Mouse (Mus musculus) lung, postnatal 36 days (tissue): Measurements from ENCODE around the gene Pde4d.

Experiments used
- DNase-seq: peaks from one replicate; pipeline ENCODE4 v3.0.0; 2022; ENCODE audit warnings: mixed read lengths

Pde4d gene

DNA sequence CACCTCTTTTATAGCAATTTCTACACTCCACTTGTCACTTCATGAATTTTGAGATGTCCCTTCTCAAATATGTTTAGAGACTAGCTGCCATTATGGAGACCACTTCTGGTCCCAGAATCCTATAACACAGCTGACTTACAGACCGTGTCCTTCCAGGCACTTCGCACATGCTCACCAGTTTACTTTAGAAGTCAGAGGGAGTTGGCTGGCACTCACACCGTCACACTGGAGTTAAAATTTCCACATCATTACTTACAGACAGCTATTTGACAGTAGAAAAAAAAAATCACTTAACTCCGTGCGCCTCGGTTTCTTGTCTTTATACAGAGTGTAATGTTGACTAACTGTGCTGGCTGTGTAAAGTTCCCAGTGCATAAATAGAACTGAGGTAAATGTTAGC, 1189.5 kb downstream of the Pde4d start:
- no peak for DNase-seq

DNA sequence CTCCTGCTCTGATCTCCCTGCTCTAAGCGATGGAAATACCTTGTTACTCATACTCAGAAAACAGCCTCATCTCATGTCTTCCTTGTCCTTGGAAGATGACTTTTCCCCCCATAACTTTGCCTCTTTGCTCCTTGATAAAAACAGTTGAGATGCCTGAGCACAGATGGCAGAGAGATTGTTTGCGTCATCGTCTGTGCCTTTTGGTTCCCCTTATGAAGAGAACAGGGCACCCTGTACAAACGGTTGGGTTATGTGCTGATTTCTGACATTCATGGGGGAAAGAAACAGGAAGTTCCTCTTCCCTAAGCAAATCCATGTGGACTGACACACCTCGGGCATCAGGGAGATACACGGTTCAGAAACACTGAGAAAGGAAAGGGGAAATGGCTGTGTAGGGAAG, 1191.8 kb downstream of the Pde4d start:
- no peak for DNase-seq

DNA sequence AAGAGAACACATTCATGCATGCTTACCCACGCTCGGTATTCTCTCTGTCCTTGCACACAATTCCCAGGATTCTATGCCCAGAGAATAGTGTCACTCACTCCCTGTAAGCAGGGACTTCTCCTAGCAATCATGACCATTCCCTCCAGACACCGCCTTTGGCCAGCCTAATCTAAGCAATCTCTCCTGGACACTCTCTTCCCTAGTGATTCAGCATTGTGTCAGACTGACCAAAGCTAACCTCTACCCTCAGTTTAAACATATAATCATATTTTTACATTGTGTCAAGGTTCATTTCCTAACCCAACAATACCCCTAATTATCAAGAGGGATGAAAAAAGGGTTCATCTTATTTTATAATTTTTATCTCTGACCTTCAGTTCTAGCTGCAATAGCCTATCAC, 1193.7 kb downstream of the Pde4d start:
- no peak for DNase-seq

DNA sequence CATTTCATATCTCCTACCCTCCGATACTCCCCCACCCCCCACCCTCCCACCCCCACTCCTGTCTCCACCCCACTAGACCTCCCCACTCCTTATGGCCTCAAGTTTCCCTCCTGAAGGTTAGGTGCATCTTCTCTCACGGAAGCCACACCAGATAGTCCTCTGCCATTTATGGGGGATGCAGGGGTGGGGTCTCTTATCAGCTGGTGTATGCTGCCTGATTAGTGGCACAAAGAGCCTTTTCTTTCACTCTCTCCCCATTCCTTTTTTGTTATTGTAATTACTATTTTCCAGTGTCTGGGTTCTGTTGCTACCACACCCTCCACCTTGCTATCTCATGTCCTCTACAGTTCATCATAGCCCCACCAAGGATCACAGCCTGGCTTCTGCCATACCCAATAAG, 1194.3 kb downstream of the Pde4d start:
- DNase-seq: no peak

DNA sequence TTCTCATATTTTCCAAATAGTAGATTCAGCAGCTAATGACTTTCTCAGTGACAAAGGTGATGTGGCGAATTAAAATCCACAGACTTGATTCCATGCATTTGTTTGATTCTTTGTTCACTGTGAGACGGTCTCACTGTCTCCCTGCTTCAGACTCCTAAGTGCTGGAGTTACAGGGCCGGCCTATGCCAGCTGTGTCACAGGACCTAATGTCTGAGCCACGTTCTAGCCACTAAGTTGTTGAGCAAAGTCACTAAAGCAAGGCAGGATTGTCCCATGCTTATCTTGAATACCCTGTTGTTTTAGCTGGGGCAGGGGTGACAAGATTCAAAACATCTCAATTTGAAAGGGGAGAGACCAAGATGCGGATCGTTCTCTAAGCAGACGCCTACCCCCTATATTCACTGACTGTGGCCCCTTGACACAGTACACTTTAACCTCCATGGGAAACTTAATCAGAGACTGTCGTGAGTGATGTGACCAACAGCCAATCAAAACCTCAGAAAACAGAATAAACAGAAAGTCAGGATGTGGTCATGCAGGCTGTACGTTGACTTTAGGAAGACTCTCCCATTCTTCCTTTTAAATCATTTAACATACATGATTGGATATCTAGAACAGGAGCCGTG, 1195.6 kb downstream of the Pde4d start:
- no peak for DNase-seq

DNA sequence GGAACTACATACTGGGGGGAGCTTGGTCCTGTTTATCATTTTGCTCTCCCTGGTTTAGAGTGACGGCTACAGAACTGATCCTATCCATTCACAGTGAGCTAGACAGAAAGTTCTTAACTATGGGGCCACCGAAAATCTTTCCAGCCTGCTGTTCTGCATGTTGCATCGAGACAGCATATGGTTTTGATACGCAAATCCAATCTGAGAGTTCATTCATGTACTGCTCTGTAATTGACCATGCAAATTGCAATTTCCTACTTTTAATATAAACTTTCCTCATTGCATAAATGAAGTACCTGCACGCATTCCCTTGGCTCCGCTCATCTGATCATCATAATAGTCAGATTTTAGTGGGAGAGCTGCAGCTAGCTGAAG, 1196.1 kb downstream of the Pde4d start:
- no peak for DNase-seq

DNA sequence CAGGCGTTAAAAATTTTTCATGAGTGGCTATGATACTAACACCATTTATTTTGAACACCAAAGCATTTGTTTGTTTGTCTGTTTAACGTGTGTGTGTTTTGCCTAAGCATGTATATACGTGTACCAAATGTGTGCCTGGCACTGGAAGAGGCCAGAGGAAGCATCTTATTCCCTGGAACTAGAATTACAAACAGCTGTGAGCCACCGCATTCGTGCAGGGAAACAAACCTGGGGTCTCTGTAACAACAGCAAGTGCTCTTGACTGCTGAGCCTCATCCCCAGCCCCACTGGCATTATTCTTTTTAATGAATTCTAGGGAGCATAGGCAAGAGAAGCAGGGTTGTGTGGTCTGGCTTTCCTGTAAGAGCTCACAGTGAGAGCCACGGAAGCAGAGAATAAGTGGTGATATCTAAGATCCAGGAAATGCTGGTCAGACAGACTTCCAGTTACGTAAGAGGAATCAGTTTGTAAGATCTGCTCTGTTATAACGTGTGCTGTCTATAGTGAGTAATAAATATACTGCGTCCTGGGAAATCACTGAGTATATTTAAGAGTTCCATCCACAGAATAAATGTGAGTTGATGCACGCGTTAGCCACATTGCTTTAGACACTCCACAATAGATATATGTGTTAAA, 1197.0 kb downstream of the Pde4d start:
- DNase-seq: no peak

DNA sequence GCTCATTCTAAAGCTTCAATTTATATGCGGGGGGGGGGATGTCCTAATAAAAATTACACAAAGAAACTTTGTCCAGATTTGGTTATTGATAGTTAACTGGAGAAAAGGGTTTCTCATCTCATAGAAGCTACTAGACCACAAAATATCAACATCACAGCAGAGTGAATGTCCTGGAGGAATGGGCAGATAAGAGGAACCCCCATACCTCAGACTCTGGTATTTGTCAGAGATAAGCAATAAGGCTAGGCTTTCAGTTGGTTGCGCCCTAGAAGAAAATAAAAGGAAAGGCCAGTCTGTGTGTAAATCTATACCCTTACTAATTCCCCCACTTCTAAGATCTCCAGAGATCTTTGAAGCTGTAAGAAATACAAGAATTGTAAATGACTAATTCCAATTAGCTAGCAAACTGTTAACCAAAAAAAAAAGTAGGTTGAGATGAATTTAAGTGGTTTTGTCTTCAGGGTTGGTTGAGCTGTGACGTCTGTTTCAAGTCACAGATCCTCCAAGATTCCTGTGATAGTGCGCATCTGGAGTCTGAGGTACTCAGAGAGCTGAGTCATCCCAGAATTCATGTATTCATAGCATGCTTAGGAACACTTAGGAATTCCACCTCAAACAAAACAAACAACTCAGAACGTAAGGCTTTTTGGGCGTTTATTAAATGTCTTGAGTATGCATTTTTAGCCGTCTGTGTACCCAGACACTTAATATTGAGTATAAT, 1197.9 kb downstream of the Pde4d start:
- no peak for DNase-seq

DNA sequence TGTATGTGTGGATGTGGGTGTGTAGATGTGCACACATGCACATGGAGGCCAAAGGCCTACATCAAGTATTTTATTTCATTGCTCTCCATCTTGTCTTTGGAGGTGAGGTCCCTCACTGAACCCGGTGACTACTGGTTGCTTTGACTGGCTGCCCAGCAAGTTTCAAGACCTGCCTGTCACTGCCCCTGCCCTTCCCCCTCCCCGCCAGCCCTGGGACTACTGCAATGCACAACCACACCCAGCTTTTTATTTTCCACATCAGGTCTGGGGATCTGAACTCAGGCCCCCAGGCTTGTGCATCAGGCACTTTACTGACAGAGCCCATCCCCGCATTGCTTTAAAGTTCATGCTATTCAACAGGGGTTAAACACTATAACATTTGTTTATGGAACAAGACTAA, 1198.6 kb downstream of the Pde4d start:
- no peak for DNase-seq

DNA sequence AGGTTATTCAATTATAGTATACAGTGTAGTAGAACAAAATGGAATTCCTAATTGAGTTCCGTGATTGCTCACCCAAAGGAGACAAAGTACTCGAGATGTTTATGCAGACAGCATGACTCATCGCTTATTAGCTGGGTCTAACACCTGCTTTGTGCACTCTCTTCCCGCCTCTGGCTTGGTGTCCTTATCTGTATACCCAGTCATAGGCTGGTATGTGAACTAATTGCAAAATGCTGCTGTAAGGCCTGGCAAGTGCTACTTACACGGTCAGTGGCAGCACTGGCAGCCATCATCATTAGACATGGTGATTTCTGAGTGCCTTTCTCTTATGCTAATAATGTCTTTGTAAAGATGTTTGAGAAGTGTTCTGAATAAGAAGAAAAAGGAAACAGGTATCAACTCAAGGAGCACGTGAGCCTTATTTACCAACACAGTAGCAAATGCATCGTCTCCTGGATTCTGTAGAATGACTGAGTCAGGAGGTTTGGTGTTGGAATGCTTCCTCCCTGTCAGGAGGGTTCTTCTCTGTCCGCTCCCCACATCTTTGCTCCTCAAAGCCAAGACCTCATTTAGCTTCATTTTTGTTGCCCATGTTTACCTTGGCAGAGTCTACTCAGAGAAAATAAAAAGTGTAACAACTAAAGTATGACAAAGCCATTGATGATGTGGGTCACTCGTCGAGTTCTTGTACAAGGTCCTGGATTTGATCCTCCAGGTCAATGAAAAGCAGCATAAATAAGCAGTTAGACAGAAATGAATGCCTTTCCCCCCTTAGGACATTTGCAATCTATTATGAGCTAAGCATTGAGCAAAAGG, 1202.2 kb downstream of the Pde4d start:
- DNase-seq: no peak

DNA sequence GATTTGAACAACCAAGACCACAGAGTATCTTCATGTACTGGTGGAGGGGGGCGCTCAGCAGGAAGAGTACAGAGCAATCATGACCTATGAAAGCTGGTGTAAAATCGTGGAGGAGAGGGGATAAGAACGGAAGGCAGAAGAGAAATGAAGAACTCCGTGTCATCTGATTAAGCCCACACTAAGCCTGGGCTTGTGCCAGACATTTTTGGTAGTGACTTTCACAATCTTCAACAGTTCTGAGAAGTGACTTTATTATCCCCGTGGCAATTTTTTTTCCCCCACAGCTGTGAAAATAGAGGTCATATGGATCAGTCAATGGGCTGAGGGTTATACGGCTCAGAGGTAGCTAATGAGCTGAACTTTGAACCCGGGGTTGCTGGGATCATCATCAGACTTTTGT, 1202.9 kb downstream of the Pde4d start:
- peak; percentile 72 for DNase-seq

DNA sequence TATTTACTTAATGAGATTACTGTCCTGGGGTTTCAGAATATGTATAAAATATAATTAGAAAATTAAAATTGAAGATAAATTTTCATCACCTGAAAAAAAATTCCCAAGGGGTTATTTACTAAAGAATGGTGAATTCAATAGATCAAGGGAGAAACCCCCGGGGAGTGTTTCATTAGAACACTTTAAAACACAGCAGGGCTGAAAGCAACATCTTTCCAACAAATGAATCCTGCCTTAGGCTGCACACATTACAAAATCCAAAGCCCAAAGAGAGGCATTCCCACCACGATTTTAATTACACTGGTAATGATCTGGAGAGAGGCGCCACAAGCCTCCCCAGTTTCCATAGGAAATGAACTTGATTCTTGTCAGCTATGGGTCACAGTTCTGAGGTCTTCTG, 1205.6 kb downstream of the Pde4d start:
- DNase-seq: no peak

DNA sequence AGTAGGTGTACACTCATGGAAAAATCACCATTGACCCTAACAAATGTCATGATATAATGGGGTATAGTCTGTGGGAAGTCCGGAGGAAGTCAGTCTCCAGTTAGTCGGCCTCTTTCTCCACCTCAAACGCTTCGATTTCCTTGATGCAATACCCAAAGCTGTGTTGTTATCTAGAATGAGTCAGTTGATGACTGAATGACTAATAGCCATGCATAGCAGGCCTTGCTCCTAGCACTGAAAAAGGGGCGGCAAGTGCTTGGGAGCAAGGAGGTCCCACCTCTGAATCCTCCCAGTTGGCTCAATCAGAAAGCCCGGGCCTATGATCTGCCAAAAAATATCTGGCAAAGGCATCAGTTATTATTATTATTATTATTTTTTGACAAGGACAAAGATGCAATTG, 1209.4 kb downstream of the Pde4d start:
- DNase-seq: no peak

DNA sequence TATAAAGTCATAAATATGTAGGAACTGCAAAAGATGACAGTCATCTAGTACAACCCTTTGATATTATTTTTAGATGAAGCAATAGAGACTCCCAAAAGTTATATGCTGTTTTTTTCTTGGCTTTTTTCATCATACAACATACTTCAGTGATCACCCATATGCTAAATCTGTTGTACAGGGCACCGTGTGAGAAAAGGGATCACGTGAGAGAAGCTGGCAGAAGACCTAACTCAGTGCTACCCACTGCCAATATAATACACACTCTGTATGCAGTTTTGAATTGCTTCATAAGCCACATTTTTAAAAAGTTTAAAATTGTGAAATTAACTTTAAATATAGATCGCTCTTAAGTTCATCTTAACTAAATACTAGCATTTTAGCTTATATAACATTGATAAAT, 1211.6 kb downstream of the Pde4d start:
- DNase-seq: no peak

DNA sequence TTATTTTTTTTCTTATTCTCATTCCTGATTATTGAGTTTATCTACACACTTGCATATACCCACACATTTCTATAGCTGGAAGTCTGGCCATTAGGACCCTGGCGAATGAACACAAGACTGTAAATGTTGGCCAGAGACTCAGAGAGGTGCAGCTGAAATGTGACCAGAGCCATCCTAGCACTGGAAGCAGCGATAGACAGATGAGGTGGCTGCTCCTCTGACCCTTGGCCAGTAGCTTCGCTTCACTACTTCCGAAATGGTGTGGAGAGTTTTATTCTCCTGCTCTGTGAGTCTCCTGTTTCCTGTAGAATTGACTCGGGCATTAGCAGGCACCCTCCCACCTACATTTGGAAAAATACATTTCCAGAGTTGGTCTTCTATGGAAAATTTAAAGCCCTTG, 1212.4 kb downstream of the Pde4d start:
- no peak for DNase-seq

DNA sequence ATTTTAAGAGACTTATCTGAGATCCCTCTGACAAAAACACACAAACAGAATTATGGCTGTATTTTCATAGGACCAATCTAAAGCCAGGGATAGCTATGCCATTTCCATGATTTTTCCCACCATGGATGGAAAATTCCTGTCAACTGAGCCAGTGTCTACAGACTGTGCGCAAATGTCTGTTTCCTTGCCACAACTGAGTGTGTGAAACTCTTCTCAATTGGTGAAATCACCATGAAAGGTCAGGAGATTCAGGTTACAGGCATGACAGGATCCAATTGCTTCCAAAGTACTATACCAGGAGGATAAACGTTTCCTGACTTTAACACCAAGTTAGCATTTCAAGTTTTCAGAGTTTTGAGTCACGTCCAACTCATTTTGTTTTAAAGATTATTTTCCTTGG, 1213.0 kb downstream of the Pde4d start:
- no peak for DNase-seq

DNA sequence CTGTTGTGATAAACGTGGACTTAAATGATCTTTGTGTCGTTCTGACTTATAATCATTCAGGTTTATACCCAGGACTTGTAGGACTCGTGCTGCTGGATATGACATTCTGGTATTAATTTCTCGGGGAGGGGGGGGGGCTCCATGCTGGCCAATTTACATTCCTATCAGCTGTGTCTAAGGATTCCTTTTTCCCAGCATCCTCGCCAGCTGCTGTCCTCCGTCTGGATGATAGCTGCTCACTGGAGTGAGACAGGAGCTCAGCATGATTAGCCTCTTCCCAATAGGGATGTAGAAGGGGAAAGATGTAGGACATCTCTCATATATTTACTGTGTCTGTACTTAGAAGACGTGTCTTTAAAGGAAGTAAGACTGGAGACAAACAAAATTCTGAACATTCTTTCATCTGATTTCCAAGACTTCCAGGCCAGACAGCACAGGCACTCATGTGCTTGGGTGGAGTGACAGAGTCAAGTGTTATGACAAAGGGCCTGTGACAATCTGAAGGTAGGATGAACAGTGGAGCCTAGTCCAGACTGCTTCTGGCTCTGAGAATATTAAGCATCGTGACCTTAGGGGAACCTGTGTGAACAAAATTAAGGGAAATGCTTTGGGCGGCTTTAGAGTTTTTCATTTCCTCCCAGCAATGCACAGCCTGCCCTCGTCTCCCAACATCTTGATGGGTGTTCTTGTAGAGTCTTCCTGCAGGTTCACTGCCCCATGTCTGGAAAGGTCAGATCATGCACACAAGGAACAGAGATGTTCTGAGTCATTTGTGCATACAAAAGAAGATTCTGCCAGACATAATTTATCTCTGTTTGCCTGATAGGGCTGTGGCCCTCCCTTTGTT, 1215.4 kb downstream of the Pde4d start:
- DNase-seq: peak; percentile 26

DNA sequence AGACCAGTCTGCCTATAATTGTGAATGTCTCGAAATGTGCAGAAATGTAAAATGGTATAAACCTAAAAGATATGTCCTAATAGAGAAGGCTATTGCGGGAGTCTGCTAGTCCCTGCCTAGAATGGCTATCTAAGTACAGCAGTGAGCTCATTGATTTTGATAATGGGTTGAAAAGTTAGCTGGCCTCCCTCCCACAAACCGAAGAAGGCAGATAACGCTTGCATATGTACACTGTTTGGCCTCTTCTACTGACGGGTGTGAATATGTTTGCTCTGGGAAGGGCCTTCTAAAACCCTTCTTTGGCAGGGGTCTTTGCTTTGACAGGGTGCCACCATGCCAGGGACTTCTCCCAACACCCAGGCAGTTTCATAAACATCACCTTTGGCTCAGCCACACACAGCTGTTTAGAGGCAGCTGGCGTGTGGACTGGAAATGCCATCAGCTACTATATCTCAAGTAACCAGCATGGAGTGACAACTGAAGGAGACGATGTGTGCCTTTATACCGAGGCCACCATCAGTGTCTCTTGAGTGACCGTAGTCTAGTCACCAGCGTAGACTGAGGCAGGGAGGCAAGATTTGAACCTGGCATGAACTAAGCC, 1216.2 kb downstream of the Pde4d start:
- no peak for DNase-seq

DNA sequence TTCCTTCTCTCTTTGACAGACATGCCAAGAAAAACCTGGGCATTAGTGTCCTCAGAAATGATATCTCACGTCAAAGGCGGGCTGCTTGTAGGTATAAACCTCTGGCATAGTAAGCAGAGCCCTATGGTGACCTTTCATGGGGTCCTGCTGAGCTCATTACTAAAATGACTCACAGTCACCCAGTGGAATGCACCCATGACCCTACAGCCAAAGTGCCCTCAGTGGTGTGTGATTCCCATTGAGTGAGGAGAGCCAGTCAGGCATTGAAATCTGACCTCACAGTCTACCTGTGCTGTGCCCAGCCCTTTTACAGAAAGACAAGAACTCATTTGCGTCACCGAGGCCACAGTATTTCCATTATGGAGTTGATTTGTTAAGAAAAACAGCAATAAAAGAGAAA, 1220.2 kb downstream of the Pde4d start:
- DNase-seq: no peak

DNA sequence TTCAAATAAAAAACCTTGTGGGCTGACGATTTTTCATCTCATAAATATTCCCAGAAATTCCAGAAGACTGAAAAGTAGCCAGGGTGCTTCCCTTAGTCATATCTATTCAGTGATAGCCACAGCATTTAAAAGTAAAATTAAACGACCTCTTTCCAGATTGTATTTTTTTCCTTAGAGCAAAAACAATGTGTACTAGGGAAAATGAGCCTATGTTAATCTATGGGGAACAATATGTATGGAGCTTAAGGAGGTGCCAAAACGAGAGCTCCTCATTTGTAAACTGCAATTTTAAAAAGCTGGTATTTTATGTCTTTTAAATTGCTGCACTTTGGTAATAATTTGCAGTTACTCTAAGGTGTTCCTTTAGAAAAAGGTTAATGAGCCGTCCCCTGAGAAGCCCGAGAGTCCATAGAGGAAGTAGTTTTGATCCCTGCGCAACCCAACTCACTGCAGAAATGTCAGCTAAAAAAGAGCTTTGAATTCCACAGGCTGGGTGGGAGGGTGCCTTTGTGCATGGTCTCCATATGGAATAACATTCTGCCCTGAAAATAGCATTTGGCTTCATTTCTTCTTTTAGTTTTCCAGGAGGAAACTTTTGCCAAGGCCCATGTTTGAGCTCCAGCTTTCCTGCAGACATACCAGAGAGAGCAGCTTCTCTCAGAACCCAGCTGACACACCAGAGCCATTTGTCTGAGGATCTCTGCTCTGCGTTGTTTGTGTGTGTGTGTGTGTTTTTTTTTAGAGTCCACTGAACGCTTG, 1222.0 kb downstream of the Pde4d start:
- DNase-seq: no peak

DNA sequence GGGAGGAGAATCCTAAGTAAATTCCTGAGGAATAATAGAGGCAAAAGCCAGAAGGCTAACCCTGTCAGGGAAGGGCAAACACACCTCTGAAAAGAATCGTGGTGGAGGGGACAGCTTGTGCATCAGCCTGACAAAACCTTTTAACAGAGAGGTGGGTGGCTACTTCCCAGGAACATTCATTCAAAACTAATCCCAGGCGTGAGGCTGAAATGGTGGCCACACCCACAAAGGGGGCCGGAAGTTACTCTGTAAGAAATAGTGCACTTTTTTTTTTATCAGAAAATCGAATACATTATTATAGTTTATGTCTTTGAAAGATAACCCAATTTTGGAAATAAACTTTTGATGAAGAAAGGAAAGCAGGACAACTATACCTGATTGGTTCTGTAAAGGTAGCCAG, 1227.3 kb downstream of the Pde4d start:
- DNase-seq: no peak

DNA sequence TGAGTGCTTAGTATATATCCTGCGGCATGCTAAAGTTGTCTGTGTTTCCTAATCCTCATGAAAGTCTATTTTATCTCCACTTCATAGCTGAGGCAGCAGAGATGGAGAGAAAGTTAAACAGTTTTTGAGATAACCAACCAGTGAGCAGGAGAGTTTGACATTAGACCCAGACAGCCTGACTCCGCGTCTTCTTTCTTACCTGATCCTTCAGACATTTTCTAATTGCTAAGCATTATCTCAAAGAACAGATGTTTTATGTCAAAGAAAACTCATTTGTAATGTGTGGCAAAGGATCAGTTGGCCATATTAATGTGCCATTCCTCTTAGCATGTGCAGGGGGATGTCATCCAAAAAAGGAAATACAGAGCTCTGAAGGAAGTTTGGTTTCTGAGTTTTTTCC, 1227.9 kb downstream of the Pde4d start:
- DNase-seq: no peak
